Mouse (Mus musculus): ENCODE measurements around the gene Gm5930.
"Not testable (repeated sequence)": the region's sequence is repeated elsewhere in the genome, so short reads cannot be mapped to it uniquely, and the experiment has no call there.

Gene Gm5930

DNA sequence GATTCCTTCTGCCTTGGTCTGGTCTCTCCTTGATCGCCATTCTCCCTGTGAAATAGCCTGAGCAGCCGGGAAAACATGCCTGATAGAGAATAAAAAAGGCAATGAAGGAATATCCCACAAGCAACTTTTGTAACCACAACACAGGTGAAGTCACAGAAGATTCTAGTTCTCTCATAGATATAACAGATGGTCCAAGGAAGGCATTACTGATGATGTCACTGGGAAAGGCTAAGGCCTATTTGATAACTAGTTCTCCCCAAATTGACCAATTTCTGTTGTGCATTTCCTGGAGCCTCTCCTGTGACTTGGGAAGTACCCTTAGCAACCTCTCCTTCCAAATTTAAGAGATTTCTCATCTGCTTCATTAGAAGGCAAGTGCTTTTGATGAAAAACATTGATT is at the start of gene Gm5930:
Gene Gm5930, minus strand, starts transcription at position 101 of the 400 bp plus-strand sequence.
- in situ Hi-C loops (cut with MboI) = not testable (repeated sequence)

DNA sequence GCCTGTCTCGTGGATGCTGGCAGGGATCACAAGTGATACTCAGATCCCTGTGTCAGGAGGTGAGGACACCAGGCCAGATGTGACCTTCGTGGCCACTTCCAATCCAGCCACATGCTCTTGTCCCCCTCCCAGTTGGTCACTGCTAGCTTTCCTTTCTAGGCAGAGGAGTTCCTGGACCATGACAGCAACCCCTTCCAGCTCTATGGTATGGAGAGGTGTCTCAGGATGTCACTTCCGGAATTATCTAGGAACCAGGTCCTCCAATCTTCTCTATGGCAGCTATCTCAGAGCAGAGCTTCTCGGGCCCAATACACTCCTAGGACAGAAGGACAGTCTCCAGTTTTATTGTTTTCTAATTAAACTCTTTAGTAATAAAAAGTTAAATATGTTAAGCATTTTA is 45.8 kb upstream of the Gm5930 start:
- in situ Hi-C loops (cut with MboI) = not testable (repeated sequence)

DNA sequence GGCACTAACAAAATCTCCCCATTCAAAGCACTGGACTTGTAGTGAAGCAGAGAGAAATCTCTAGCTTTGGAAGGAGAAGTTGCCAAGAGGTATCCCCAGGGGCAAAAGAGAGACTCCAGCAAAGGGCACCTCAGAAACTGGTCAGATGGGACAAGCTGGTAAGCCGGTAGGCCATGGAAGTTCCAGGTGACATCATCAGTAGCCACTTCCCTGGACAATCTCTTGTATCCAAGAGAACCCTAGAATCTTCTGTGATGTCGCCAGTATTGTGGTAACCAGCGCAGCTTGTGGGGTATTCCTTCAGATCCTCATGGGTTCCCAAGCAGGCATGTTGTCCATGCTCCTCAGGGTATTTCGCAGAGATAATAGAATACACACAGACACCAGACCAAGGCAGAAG is 26.7 kb upstream of the Gm5930 start, which contains the start of gene Gm8229:
Gene Gm8229, plus strand, starts transcription at position 301 of the 400 bp plus-strand sequence.
- in situ Hi-C loops (cut with MboI) = not testable (repeated sequence)

DNA sequence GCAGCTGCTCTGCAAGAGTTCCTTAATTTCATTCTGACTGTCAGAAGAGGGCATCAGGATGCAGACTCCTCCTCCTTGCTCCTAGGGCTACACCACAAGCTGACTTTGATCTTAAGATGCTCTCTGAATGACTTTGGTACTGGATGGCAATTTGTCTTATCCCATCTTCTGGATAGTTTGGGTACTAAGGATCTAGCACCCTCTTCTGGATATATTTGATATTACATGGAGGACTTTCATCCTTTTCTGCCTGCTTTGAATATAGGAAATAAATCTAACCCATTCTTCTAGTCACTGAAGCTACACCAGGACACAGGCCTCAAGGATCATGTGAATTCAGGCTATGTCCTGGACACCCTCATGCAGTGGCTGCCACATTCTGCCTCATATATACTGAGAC is 23.9 kb upstream of the Gm5930 start:
- in situ Hi-C loops (cut with MboI) = not testable (repeated sequence)

DNA sequence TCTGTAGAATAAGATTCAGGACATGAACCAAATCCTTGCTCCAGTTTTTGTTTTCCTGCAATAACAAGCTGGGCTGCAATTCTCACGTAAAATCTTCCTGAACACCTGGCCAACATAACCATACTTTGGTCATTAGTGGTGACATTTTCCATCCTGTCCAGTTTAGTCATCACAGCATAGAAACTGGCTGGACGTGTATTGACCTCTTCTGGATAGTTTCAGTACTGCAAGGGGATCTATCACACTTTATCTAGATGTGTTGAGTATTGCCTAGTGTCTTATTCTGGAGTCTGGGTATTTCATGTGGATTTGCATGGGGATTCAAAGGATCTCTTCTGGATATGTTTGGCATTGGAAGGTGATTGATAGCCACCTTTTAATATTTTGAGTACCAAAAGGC is 23.0 kb upstream of the Gm5930 start:
- in situ Hi-C loops (cut with MboI) = not testable (repeated sequence)

DNA sequence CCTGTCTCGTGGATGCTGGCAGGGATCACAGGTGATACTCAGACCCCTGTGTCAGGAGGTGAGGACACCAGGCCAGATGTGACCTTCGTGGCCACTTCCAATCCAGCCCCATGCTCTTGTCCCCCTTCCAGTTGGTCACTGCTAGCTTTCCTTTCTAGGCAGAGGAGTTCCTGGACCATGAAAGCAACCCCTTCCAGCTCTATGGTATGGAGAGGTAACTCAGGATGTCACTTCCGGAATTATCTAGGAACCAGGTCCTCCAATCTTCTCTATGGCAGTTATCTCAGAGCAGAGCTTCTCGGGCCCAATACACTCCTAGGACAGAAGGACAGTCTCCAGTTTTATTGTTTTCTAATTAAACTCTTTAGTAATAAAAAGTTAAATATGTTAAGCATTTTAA is 26.3 kb downstream of the Gm5930 start:
- in situ Hi-C loops (cut with MboI) = not testable (repeated sequence)

DNA sequence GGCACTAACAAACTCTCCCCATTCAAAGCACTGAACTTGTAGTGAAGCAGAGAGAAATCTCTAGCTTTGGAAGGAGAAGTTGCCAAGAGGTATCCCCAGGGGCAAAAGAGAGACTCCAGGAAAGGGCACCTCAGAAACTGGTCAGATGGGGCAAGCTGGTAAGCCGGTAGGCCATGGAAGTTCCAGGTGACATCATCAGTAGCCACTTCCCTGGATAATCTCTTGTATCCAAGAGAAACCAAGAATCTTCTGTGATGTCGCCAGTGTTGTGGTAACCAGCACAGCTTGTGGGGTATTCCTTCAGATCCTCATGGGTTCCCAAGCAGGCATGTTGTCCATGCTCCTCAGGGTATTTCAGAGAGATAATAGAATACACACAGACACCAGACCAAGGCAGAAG is 53.1 kb downstream of the Gm5930 start, which contains the start of gene Gm8220:
Gene Gm8220, plus strand, starts transcription at position 301 of the 400 bp plus-strand sequence.
- in situ Hi-C loops (cut with MboI) = not testable (repeated sequence)
